Mouse (Mus musculus) cerebellum, postnatal 14 days (tissue): ENCODE data around the gene Vsx1.

Experiments used
- DNase-seq, 2 experiments: peaks; one replicate each; pipeline ENCODE4 v3.0.0; 2021; ENCODE audit warnings: mixed read lengths in 2 of 2

Gene Vsx1

GRCm38 (mm10) chr2:150643726-150644415 lies 45.3 kb downstream of the Vsx1 start:
- DNase-seq: peak in 1 of 2 experiments; percentile 20

- no peak for DNase-seq
Observed at GRCm38 (mm10) chr2:150643166-150643565, 46.0 kb downstream of the Vsx1 start.

GRCm38 (mm10) chr2:150638370-150638733 lies 50.8 kb downstream of the Vsx1 start:
- DNase-seq: no peak

GRCm38 (mm10) chr2:150637702-150638369 lies 51.3 kb downstream of the Vsx1 start:
- no peak for DNase-seq

- DNase-seq: no peak
Observed at GRCm38 (mm10) chr2:150635877-150636446, 53.2 kb downstream of the Vsx1 start.
